Mouse (Mus musculus) NIH3T3 (cell line): ENCODE data around the gene Fbxw5.

Experiments
- DNase-seq: peaks from one replicate; pipeline ENCODE4 v3.0.0-alpha.2; 2012; ENCODE audit warnings: low read depth

The Fbxw5 gene

GRCm38 (mm10) chr2:25477967-25478675 is 22.4 kb upstream of the Fbxw5 start:
- no peak for DNase-seq

- DNase-seq: peak; percentile 55
These were observed 20.8 kb upstream of the Fbxw5 start for GRCm38 (mm10) chr2:25479551-25480311.

GRCm38 (mm10) chr2:25480541-25480940 is 20.0 kb upstream of the Fbxw5 start:
- DNase-seq: no peak

- DNase-seq: peak; percentile 75
These were observed 17.6 kb upstream of the Fbxw5 start for GRCm38 (mm10) chr2:25482969-25483368.

- no peak for DNase-seq
These were observed 15.5 kb upstream of the Fbxw5 start for GRCm38 (mm10) chr2:25484901-25485647.

- DNase-seq: no peak
These were observed 12.4 kb upstream of the Fbxw5 start for GRCm38 (mm10) chr2:25487965-25488670.

- DNase-seq: no peak
These were observed 11.9 kb upstream of the Fbxw5 start for GRCm38 (mm10) chr2:25488671-25489068.

GRCm38 (mm10) chr2:25492988-25493387 is 7.6 kb upstream of the Fbxw5 start:
- no peak for DNase-seq

- no peak for DNase-seq
These were observed 7.0 kb upstream of the Fbxw5 start, which contains the start of gene Lcn12 for GRCm38 (mm10) chr2:25493476-25493961. Gene Lcn12, minus strand, starts transcription at chr2:25493911.

GRCm38 (mm10) chr2:25496462-25496861 is 4.1 kb upstream of the Fbxw5 start:
- DNase-seq: peak; percentile 84

GRCm38 (mm10) chr2:25497846-25498575 is 2.5 kb upstream of the Fbxw5 start:
- DNase-seq: peak; percentile 50

- DNase-seq: no peak
These were observed 1.7 kb upstream of the Fbxw5 start for GRCm38 (mm10) chr2:25498622-25499478.

GRCm38 (mm10) chr2:25500071-25500575 is 427 bp upstream of the Fbxw5 start:
- peak; percentile 34 for DNase-seq

GRCm38 (mm10) chr2:25501593-25502486 is 1.3 kb downstream of the Fbxw5 start, which contains the start of gene C8g:
Gene C8g, minus strand, starts transcription at chr2:25501719.
- DNase-seq: no peak

GRCm38 (mm10) chr2:25502726-25503125 is 2.2 kb downstream of the Fbxw5 start:
- peak; percentile 52 for DNase-seq

- no peak for DNase-seq
These were observed 4.0 kb downstream of the Fbxw5 start for GRCm38 (mm10) chr2:25504538-25504937.

- no peak for DNase-seq
These were observed 4.5 kb downstream of the Fbxw5 start for GRCm38 (mm10) chr2:25505000-25505399.

GRCm38 (mm10) chr2:25505860-25506259 is 5.3 kb downstream of the Fbxw5 start:
- no peak for DNase-seq

- DNase-seq: peak; percentile 22
These were observed 6.4 kb downstream of the Fbxw5 start for GRCm38 (mm10) chr2:25506964-25507363.
